Mouse (Mus musculus): ENCODE data around the gene Dmd.

Dmd gene

DNA sequence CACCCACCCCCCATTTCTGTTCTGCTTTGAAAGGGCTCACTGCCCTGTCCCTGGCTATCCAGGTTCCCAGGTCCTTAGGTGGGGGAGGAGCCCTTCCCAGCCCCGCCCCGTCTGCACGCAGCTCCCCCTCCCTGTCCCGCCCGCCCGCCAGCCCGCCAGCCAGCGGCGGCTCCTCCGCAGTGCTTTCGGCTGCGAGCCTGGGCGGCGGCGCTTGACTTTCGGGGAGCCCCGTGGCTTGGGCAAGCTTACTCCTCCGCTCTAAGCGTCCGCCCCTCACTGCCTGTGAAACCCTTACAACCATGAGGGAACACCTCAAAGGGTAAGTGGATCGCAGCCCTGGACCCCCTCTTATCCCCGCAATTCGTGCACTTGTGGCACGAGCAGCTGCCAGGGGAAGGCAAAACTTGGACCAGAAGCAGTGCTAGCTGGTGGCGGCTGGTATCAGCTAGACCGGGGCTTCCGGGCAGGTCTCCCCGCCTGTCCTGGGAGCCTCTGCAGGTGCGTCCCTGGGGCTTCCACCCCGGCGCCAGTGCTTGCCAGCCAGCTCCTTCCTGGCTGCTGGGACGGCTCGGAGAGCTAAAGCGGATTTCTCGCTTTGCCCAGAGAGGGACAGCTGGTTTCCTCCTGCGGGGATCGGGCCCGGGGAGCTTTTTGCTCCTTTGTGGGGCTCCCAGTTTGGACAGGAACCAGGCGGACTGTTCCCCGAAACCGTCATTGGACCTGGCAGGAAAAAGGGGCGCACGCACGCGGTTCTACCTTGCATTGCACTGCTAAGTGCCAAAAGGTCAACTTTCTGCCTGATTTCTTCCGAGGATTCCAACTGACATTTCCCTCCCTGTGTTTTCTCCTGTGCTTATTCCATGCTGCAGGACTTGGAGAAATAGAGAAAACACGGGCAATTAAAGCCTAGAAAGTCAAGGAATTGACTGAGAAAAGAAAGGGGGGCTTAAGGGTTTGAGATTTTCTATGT lies 2099.8 kb downstream of the Dmd start:
- peak; percentile 79 for DNase-seq (ENCODE audit: low spot score)

DNA sequence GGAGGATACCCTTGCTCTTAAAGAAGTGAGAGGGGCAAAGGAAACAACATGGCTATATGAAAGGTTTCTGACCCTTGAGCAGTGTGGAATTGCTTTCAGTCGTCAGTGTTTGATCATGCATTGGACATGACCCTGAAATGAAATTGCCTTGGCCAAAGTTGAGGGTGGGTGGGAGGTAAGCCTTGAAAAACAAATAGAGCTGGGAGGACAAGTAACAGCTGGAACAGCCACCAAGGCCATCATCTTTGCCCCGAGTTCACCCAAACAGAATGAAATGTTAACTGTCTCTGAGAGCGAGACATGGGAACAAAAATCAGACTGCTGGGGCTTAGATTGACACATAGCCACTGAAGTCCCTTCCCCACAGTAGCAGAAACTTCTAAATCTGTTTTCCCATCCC lies 2100.9 kb downstream of the Dmd start:
- DNase-seq (ENCODE audit: low spot score), result no peak

DNA sequence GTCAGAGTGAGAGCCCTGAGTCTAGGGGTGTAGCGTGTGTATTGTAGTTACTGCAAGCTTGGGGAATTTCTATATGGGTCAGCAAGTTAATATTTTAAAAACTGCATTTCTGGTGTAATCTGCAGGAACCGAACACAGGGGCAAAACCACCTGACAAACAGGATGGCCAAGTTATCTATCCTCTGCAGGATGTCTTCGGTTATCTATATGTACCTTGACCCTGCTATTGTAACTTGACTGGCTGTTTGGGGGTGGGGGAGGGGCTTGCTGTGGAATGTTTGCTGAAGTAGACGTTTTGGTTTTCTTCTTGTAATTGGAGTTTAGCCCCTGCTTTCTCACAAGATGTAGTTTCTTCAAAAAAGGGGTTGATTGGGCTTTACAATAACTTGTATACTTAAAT lies 2124.9 kb downstream of the Dmd start:
- DNase-seq (ENCODE audit: low spot score), result no peak

DNA sequence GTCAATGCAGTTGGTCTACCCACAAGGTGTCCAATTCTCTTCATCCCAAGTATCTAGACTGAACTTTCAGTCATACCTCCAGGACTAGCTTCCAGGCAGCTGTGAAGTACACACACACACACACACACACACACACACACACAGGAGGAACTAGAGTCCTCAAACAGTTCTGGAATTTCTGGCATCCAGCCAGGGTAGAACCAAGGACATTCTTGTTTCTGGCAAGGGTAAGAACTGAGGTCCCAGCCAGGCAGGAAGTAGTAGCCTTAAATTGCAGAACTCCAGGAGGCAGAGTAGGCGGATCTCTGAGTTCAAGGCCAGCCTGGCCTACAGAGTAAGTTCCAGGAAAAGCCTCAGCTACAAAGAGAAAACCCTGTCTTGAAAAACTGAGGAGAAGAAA lies 2128.2 kb downstream of the Dmd start:
- peak; percentile 66 for DNase-seq (ENCODE audit: low spot score)

DNA sequence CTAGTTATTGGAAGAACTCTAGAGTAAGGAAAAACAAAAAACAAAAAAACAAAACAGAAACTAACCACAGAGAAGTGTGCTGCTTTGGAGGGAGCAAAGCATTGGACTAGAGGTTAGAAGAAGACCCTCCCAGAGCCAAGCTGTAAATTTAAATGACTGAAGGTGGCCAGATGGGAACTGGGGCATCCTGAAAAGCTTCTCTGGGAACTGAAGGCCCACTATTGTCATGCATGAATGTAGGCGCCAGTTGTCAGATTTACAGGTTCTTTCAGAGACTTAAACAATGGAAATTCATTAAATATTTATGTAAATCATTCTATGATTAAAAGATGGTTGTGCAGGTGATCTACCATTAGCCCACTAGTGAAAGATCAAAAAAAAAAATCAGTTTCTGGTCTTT lies 2128.9 kb downstream of the Dmd start:
- DNase-seq (ENCODE audit: low spot score), result no peak

DNA sequence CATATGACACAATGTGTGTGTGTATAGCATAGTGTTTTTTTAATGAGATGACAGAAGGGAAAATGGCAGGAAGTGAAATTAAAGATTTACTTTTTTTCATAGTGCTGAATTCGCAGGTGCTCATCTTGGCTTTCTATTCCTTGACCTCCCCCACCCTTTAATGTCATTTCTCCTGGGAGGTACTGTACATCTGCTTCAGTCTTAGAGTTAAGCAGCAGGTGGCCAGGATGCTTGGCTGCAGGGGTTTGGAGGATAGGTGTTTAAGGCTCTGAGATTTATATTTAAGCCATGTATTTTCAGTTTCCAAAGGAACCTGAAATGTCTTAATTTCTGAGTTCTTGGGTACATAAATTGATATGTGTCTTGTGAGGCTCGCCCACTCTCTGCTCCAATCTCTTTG lies 2130.5 kb downstream of the Dmd start:
- no peak for DNase-seq (ENCODE audit: low spot score)

DNA sequence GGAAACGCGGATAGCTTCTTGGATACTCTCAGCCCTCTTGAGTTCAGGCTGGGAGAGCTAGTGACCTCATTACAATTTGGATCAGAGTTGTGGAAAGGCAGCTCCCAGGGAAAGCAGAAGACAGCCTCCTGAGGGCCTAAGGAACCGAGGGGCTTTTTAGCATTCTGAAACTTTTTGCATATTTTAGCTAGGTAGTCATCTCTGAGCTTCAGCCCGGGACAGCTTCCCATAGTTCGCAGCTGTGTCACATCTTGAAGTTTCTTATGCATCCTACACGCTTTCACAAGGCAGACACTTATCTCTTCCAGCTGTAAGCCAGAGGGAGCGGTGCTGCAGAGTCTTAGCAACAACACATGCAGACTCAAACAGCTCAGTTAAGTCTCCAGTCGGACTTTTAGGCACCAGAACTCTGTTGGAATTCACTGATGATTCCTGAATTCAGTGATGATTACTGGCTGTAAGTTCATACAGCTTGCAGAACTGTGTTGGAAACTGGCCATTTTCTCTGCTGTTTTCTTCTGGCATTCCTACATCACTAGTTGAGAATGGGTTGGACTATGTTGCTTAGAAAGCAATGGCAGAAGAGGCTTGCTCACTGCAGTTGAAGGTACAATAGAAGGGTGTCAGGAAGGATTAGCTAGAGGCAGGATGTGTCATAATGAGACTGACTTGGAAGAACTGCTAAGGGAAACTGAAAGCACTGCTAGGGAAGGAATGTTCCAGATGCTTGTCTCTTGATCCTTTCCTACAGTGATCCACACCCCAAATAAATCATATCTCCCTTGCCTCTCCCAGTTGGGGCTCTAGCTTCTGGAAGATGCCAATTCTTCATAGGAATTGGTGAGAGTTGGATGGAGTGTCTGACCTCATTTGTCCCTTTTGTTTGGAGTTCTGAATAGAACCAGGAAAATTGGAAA lies 2135.8 kb downstream of the Dmd start:
- no peak for DNase-seq (ENCODE audit: low spot score)

DNA sequence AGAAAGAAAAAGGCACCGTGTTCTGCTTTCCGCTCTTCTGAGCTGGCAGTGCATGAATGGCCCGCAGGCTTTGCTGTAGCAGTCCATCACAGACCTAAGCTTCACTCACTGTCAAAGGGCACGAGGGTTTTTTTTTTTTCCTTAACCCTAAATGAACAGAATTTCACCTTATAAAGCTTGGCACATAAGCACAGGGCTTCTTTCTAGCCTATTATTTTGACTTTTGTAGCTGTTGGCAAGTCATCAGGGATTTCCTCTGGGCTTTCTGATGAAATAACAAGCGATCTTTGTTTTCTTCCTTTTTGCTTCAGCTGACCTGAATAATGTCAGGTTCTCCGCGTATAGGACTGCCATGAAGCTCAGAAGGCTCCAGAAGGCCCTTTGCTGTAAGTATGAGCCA lies 2140.8 kb downstream of the Dmd start:
- DNase-seq (ENCODE audit: low spot score), result no peak

DNA sequence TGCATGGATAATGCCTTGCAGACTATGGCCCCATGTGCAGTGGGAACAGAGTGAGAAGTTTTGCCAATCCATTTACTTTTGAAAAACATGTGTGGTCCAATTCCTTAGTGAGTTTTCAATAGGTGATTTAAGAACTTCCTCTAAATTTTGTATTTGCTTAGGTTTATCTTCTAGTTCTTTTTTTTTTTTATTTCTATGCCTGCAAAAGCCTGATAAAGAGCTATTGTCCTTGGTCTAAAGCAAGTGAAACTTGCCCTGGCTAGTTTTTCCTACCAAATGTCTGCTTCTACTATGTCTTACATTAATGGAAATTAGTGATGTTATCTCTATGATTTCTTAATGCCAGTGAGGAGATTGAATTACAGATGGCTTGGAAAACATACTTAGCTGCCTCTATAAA lies 2144.7 kb downstream of the Dmd start:
- no peak for DNase-seq (ENCODE audit: low spot score)

DNA sequence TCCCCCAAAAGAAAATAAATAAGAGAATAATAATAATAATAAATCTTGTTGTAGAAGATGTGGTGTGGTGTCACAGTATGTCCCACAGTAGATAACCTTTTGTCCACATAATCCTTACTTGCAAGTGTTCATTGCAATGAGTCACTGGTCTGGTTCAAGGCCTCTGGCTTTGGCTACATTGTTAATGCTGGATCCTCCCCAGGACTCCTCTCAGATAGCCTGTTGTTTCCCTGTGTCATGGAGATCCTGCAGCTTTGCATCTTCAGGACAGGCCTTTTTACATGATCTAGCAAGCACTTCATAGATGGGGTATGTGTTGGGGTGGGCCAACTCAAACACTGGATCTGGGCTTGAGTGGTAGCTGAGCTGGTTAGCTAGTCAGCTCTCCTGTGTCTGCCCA lies 2150.0 kb downstream of the Dmd start:
- DNase-seq (ENCODE audit: low spot score), result no peak

DNA sequence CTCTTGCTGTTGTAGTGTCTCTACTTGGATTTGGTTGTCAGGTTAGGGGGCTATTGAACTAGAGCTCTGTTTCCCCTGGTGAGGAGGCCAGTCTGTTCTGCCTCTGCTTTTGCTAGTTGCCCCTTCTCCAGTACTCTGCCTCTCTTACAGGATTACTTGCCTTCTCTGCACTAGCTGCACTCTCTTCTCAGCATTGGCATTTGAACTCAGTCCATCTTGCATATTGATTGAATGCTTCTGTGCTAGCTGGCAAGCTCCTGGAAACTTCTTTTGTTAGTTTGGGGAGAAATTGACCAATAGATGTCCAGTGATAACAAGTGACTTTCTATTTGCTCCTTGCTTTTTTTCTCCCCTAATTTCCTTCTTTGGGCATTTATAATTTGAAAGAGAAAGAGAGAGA lies 2163.7 kb downstream of the Dmd start:
- DNase-seq (ENCODE audit: low spot score), result no peak

DNA sequence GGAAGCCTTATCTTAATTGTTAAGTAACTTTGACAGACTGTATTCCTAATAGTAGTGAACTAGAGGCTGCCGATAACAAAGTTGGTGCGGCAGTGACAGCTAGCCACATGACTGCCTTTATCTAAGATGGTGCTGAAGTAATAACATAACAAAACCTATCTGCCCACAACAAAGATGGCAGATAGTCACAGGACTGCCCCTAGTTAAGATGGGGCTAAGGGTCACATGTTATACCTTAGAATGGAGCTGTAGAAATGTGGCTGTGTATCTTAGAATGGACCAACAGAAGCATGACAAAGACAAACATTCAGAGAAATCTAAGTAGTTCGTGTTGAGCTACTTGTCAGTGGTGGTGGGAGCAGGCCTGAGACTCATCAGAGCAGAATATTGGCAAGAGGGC lies 2184.0 kb downstream of the Dmd start:
- no peak for DNase-seq (ENCODE audit: low spot score)

DNA sequence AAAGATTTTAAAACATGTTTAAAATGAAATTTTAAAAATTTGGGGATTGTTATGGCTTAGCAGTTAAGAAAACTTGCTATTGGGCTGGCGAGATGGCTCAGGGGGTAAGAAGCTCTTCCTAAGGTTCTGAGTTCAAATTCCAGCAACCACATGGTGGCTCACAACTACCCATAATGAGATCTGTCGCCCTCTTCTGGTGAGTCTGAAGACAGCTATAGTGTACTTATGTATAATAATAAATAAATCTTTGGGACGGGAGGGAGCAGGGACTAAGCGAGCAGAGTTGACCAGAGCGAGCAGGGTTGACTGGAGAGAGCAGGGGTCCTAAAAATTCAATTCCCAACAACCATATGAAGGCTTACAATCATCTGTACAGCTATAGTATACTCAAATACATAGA lies 2188.6 kb downstream of the Dmd start:
- DNase-seq (ENCODE audit: low spot score), result no peak

DNA sequence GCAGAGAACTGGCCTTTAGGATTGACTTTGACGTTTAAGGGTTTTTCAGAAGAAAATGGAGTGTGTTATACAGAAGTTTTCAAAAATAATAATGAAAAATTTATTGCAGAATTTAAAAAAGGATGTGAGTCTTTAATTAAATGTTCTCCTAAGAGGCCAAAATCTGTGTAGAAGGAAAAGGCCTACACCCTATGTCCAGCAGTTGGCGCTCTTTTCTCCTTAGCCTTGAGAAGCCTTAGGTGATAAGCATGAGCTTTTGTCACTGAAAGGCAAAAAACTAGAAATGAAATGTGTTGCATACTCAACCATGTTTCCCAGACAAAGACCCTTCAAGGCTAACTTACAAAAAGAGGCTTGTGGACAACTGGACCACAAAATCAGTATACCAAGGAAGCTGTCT lies 2222.6 kb downstream of the Dmd start:
- DNase-seq (ENCODE audit: low spot score), result no peak

DNA sequence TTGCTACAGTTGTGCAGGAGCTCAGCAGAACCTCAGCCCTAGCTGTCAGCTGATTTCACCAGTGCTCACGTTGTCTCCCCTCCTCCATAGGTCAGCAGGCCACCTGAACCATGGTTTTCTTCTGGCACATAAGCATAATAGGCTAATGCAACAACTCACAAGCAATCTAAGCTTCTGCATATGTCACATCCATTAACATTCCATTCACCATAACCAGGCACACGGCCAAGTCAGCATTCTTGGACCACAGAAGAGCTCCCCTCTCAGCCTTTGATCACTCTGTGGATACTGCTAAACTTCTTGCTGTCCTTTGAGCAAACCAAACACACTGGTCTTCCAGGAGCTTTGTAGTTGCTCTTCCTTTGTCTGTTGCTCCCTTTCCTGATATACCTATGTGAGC lies 2238.9 kb downstream of the Dmd start:
- DNase-seq (ENCODE audit: low spot score), result no peak

DNA sequence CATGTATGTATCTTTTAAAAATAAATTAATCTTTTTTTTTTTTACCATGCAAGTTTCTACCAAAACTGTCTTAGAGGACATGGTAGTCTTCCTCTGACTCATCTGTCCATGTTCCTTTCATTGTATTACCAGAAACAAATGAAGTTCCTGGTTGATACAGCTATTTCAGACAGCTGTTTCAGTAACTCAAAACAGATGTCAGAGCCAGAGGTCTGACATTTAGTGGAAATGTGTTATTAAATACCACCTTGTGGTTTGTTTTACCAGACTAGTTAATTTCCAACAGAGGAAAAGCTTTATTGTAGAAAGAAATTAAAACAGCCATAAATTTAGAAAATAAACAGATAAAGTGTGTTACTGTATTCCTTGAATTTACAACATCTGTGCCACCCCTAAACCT lies 2245.2 kb downstream of the Dmd start:
- no peak for DNase-seq (ENCODE audit: low spot score)

DNA sequence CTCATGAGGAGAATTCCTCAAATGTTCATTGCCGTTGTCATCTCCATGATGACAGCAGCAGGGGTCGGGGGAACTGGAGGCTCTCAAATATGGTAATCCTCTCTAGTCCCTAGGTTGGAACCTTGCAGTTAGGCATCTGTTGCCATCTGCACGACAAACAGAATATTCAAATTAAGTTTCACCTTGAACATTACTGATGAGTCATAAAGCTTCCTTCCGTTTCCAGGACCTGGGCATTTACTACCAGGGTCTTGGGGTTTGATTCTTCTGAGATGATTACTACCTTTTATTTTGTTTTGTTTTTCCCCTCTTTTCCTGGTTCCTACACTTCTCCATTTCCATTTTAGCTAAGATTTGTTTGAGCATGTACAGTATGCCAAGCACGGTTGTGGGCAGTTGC lies 2249.0 kb downstream of the Dmd start:
- no peak for DNase-seq (ENCODE audit: low spot score)

DNA sequence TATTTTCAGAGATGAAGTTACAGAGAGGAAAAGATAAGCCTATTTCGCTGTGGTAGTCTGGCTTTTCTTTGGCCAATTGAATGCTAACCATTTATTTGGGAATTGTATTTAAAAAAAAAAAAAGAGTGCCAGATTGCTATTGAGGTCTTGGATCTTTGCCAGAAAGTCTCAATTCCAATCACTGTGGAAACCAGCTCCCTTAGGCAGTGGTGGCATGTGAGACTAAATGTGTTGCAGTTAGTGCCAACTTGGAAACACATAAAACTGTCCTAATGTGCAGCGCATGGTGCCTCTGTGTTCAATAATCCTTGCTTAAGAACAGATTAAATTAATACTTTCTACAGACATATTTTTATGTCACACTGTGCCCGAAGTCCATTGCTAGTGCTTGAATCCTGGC lies 2250.7 kb downstream of the Dmd start:
- DNase-seq (ENCODE audit: low spot score), result no peak

DNA sequence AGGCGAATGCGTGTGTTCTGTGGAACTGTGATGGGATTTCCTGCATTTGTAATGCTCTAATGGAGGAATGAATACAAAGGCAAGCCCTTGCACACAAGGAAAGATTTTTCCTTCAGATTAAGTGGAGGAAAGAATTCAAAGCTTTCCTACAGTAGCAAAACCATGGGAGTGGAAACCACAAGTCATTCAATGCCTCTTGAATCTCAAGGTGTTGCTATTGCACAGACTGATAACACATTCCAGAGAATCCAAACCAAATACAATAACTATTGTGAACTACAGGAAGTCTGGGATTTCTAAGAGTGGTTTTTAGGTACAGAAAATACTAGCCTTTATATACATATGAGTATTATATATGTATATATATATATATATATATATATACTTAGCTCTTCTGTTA lies 2258.3 kb downstream of the Dmd start:
- DNase-seq (ENCODE audit: low spot score), result no peak

DNA sequence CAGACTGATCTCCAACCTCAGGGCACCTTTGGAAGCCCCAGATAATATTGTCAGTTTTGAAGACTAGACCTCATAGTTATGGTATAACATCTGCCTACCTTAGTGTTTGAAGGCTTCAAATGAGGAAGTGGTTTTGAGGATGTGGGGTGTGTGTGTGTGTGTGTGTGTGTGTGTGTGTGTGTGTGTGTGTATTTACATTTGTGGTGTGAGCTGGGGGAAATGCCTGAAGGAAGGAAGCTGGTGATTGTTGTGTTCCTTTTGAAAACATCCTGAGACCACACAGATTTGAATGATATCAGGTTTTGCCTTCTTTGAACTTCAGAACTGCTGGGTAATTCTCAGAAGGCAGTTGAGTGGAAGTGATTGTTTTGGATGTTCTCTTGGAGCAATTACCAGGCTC lies 2278.2 kb downstream of the Dmd start:
- DNase-seq (ENCODE audit: low spot score), result no peak

DNA sequence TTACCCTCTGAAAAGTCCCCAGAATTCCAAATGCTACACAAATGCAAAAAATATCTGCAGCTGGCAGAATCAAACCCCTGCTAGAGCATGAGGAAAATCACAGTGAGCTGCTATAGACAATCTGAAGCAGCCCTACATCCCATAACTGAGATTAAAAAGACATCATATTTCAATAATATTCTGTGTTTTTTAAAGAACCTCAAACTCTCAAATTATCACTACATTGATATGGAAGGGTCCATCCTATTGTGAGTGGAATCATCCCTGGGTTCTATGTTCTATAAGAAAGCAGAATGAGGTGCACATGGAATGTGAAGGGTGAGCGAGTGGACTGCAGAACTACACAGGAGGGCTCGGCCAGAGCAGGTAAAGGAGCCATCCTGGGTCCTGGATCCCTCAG lies 2300.7 kb downstream of the Dmd start, which contains the start of gene Fthl17a:
Fthl17a (plus strand) TSS at position 301 of the 400 bp plus-strand sequence.
- DNase-seq (ENCODE audit: low spot score), result no peak

Measured in testis, postnatal 10 days (tissue).